Mouse (Mus musculus): Measurements from ENCODE around the gene Trmt2a.

DNA sequence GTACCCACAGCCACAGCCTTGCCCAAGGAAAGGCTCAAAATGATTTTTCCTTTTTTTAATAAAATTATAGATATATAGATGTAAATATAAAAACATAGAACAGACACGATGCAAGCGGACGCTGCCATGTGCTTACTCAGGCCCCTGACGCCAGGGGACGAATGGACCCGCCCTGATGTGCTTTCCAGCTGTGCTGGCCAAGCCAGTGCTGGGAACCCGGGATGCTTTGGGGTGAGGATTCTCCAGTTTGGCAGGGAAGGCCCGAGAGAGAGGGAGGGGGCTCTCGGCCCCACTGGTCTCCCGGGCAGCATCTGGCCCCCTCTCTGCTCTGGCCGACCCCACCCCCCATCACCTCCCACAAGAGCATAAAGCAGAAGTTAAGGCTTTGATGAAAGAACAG is 26.3 kb upstream of the Trmt2a start:
- no peak for TF ChIP-seq CTCF (IDR thresholded peaks at IDR 0.05; ENCODE audit: low read depth)
- TF ChIP-seq EP300 (optimal IDR thresholded peaks at IDR 0.05), result no peak

Measured in stomach, postnatal 0 days (tissue).